Mouse (Mus musculus) kidney, adult 9 months (tissue): Measurements from ENCODE around the gene Gm7929.
"Not testable (repeated sequence)": the region's sequence is repeated elsewhere in the genome, so short reads cannot be mapped to it uniquely, and the experiment has no call there.

ENCODE experiments used
- DNase-seq: peaks from one replicate; pipeline ENCODE4 v3.0.0; 2022

The Gm7929 gene

DNA sequence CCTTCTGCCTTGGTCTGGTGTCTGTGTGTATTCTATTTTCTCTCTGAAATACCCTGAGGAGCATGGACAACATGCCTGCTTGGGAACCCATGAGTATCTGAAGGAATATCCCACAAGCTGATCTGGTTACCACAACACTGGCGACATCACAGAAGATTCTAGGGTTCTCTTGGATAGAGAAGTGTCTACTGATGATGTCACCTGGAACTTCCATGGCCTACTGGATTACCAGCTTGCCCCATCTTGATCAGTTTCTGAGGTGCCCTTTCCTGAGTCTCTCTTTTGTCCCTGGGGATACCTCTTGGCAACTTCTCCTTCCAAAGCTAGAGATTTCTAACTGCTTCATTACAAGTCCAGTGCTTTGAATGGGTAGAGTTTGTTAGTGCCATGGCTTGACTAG, at the start of gene Gm7929:
Gene Gm7929, minus strand, starts transcription at position 101 of the 400 bp plus-strand sequence.
- DNase-seq, result not testable (repeated sequence)

DNA sequence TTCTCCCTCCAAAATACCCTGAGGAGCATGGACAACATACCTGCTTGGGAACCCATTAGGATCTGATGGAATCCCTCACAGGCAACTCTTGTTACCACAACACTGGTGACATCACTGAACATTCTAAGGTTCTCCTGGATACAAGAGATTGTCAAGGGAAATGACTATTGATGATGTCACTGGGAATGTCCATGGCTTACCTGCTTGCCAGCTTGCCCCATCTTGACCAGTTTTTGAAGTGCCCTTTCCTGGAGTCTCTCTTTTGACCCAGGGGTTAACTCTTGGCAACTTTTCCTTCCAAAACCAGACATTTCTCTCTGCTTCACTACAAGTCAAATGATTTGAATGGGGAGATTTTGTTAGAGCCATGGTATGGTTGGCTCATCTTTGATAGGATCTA, 21.9 kb upstream of the Gm7929 start, which contains the start of gene Gm47189:
Gene Gm47189, minus strand, starts transcription at position 101 of the 400 bp plus-strand sequence.
- not testable (repeated sequence) for DNase-seq

DNA sequence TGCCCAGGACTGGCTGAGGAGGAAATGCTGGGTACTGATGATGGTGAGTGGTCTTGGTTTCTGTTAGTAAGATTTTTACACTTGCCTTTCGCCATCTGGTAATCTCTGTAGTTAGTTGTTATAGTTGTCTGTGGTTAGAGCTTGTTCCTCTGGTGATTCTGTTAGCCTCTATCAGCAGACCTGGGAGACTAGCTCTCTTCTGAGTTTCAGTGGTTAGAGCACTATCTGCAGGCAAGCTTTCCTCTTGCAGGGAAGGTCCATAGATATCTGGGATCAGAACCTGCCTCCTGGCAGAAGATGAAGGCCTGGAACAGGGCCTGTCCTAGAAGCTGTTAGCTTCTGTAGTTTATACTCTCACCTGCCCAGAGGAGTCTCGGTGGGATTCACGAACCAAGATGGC, 5.5 kb upstream of the Gm7929 start:
- peak; percentile 1 for DNase-seq

DNA sequence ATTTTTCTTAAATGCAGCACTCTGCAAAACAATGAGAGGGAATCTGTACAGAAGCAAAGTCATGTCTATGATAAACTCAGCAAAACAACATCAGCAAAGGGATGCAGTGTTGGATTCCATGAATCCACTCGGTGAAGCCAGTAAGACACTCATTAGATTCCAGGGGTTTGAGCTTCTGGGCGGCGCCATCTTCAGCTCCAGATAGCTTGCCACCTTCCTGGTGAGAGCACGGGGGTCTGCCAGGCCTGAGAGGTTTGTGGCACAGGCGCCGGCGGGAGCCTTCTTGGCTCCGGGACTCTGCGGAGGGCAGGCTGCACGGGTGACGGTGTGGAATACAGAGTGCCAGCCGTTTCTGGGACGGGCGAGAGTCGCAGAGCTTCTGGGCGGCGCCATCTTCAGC, 27.0 kb downstream of the Gm7929 start:
- DNase-seq, result not testable (repeated sequence)

DNA sequence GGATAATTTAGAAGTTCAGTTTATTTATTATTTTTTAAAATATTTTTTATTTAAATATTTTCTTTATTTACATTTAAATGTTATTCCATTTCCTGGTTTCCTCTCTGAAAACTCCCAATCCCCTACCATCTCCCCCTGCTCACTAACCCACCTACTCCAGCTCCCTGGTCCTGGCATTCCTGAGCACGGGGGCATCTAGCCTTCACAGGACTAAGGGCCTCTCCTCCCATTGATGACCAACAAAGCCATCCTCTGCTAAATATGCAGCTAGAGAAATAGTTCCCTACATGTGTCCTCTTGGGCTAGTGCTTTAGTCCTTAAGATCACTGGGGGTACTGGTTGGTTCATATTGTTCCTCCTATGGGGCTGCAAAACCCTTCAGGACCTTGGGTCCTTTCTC, 33.2 kb downstream of the Gm7929 start:
- DNase-seq, result not testable (repeated sequence)

GRCm38 (mm10) chr14:41701785-41702184, 48.6 kb downstream of the Gm7929 start, which contains the start of gene Gm8068:
Gene Gm8068 (minus strand): TSS chr14:41701885.
- DNase-seq, result not testable (repeated sequence)
